Mouse (Mus musculus): ENCODE data around the gene Jsrp1.
"Not testable (repeated sequence)": the region's sequence is repeated elsewhere in the genome, so short reads cannot be mapped to it uniquely, and the experiment has no call there.

Gene Jsrp1

GRCm38 (mm10) chr10:80832818-80833217 is 19.5 kb upstream of the Jsrp1 start:
- in situ Hi-C loops (cut with MboI, MseI) = no loop called here

GRCm38 (mm10) chr10:80831136-80831535 is 17.8 kb upstream of the Jsrp1 start:
- in situ Hi-C loops (cut with MboI, MseI) = no loop called here

- in situ Hi-C loops (cut with MboI, MseI) = loop anchor here (5.0 to 10.0 kb wide), 2 partner anchors 48 to 545 kb away; partner anchors contain the start of gene Fzr1
Observed at GRCm38 (mm10) chr10:80829359-80830278, 16.3 kb upstream of the Jsrp1 start.

- in situ Hi-C loops (cut with MboI, MseI) = loop anchor here (5.0 to 10.0 kb wide), 2 partner anchors 49 to 546 kb away; partner anchors contain the start of gene Fzr1
Observed at GRCm38 (mm10) chr10:80828587-80828986, 15.3 kb upstream of the Jsrp1 start.

GRCm38 (mm10) chr10:80827870-80828420 is 14.6 kb upstream of the Jsrp1 start:
- in situ Hi-C loops (cut with MboI, MseI) = loop anchor here (5.0 to 10.0 kb wide), 2 partner anchors 49 to 547 kb away; partner anchors contain the start of gene Fzr1

- in situ Hi-C loops (cut with MboI, MseI) = loop anchor here (5.0 to 10.0 kb wide), 2 partner anchors 50 to 548 kb away; partner anchors contain the start of gene Fzr1
Observed at GRCm38 (mm10) chr10:80827063-80827869, 14.0 kb upstream of the Jsrp1 start.

- in situ Hi-C loops (cut with MboI, MseI) = loop anchor here (5.0 to 10.0 kb wide), 2 partner anchors 51 to 548 kb away; partner anchors contain the start of gene Fzr1
Observed at GRCm38 (mm10) chr10:80826151-80827062, 13.1 kb upstream of the Jsrp1 start, which contains the start of gene Oaz1. Gene Oaz1, plus strand, starts transcription at chr10:80826656.

GRCm38 (mm10) chr10:80824827-80825226 is 11.5 kb upstream of the Jsrp1 start:
- in situ Hi-C loops (cut with MboI, MseI) = loop anchor here (5.0 to 10.0 kb wide), 2 partner anchors 52 to 550 kb away; partner anchors contain the start of gene Fzr1

GRCm38 (mm10) chr10:80823847-80824643 is 10.7 kb upstream of the Jsrp1 start:
- in situ Hi-C loops (cut with MboI, MseI) = loop anchor here (10.0 kb wide), 1 partner anchor 551 kb away; the partner anchor contains the start of gene Fzr1

GRCm38 (mm10) chr10:80823316-80823715 is 10.0 kb upstream of the Jsrp1 start:
- in situ Hi-C loops (cut with MboI, MseI) = loop anchor here (10.0 kb wide), 1 partner anchor 551 kb away; the partner anchor contains the start of gene Fzr1

- in situ Hi-C loops (cut with MboI, MseI) = loop anchor here (10.0 kb wide), 1 partner anchor 552 kb away; the partner anchor contains the start of gene Fzr1
Observed at GRCm38 (mm10) chr10:80822528-80822927, 9.2 kb upstream of the Jsrp1 start.

- in situ Hi-C loops (cut with MboI, MseI) = loop anchor here (10.0 kb wide), 1 partner anchor 553 kb away; the partner anchor contains the start of gene Fzr1
Observed at GRCm38 (mm10) chr10:80821991-80822390, 8.7 kb upstream of the Jsrp1 start.

- in situ Hi-C loops (cut with MboI, MseI) = no loop called here
Observed at GRCm38 (mm10) chr10:80819406-80819805, 6.1 kb upstream of the Jsrp1 start.

- in situ Hi-C loops (cut with MboI, MseI) = no loop called here
Observed at GRCm38 (mm10) chr10:80818599-80819281, 5.4 kb upstream of the Jsrp1 start.

- in situ Hi-C loops (cut with MboI, MseI) = not testable (repeated sequence)
Observed at GRCm38 (mm10) chr10:80817955-80818354, 4.7 kb upstream of the Jsrp1 start.

GRCm38 (mm10) chr10:80817164-80817563 is 3.9 kb upstream of the Jsrp1 start:
- in situ Hi-C loops (cut with MboI, MseI) = no loop called here

- in situ Hi-C loops (cut with MboI, MseI) = not testable (repeated sequence)
Observed at GRCm38 (mm10) chr10:80816303-80816702, 3.0 kb upstream of the Jsrp1 start.

- in situ Hi-C loops (cut with MboI, MseI) = no loop called here
Observed at GRCm38 (mm10) chr10:80814800-80815199, 1.5 kb upstream of the Jsrp1 start.

Data from T-helper 1 cell (primary cell).